Mouse (Mus musculus) cerebellum, adult 2 months (tissue): Measurements from ENCODE around the gene Dmac2.

Experiments
- CTCF ChIP-seq: fragments of 200-500 bp; IDR thresholded peaks from 2 replicates; pipeline ENCODE4 v1.5.1; 2011; ENCODE audit warnings: low read depth, mild to moderate bottlenecking, control low read depth, low read length, moderate library complexity, borderline replicate concordance; ENCODE audit not compliant: insufficient read depth
- POLR2A ChIP-seq: fragments of 200-500 bp; IDR thresholded peaks from 2 replicates; pipeline ENCODE4 v1.6.1; 2011; ENCODE audit warnings: low read length, control low read depth, borderline replicate concordance; ENCODE audit not compliant: insufficient read depth

DNA sequence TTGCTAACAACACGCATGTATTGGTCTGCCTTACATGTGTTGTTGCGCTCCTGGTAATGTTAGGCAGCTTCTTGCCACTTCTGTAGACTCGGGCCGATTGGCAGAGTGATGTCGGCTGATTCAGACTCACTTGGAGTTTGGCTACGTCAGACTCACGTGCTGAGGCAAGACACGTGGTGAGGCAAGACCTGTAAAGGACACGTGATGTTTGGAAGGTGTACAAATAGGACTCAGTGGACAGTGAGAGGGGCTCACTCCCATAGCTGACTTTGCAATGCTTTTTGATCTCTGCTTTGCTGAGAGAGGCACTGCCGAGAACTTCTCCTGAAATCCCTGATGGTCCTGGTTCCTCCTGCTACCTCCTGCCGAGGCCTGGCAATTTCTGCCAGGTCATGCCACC, 18.5 kb upstream of the Dmac2 start:
- no peak for TF ChIP-seq CTCF
- TF ChIP-seq POLR2A, result no peak
